ENCODE assay signal across 20 mouse cellular contexts in genomic region chr11:67552400-67552799, GRCm38 (mm10).
DNase-seq lines count a peak whose midpoint lies in the region; TF ChIP-seq lines count a peak whose summit lies in the region.
"Had no signal": no experiment of that assay in that cellular context is flagged by ENCODE, and none has a peak within 500 bp of the region (broad histone marks: within the 10 kb centered on the region; RNA-seq: fewer than 3 reads in every experiment).

No protein-coding gene starts in this region.

- H3K27ac ChIP-seq in gastrocnemius, adult 2 months = no peak overlapping the region
- H3K27ac ChIP-seq: embryonic facial prominence, embryonic 13.5 days; hindbrain, embryonic 12.5 days; limb, embryonic 12.5 days; liver, embryonic 13.5 days; lung, embryonic 15.5 days; macrophage; midbrain, embryonic 10.5 days had no signal

- DNase-seq in gastrocnemius, adult 2 months = peak; percentile 4
- no peak for DNase-seq in gastrocnemius, postnatal 25 days
- DNase-seq in right cerebral cortex, adult 18-20 months = peak; percentile 57
- no peak for DNase-seq in right cerebral cortex, postnatal 4 days
- peak; percentile 43 for DNase-seq in cerebellum, adult 9-10 months
- no peak for DNase-seq in kidney, postnatal 14 days
- no peak for DNase-seq in thymus, postnatal 10 days (ENCODE audit: low spot score in 2 of 2)
- DNase-seq: adrenal gland, postnatal 14 days; heart, postnatal 14 days; kidney, adult 2 months; kidney, postnatal 10 days; liver, embryonic 13.5 days; thymus, postnatal 25 days had no signal

- H3K4me3 ChIP-seq in gastrocnemius, adult 2 months = no peak overlapping the region
- H3K4me3 ChIP-seq: embryonic facial prominence, embryonic 13.5 days; heart, embryonic 12.5 days; hindbrain, embryonic 12.5 days; limb, embryonic 12.5 days; liver, embryonic 13.5 days; lung, embryonic 15.5 days; midbrain, embryonic 10.5 days had no signal

- intact Hi-C loops in gastrocnemius, adult 2 months (cut with DNase I) = no loop called here

- no peak for TF ChIP-seq CTCF in gastrocnemius, adult 2 months (IDR thresholded peaks at IDR 0.05)

Comparison
In these comparisons a context has a peak if more than half of its experiments do, and no peak if none do; other contexts are left out.
1. DNase-seq: peak in gastrocnemius, adult 2 months (single experiment), right cerebral cortex, adult 18-20 months (single experiment) and cerebellum, adult 9-10 months (single experiment); none in gastrocnemius, postnatal 25 days (single experiment), right cerebral cortex, postnatal 4 days (single experiment), kidney, postnatal 14 days (single experiment) and thymus, postnatal 10 days (0 of 2).